Mouse (Mus musculus): Measurements from ENCODE around the gene Cisd3. TPM values are rescaled to one million over a fixed set of nuclear protein-coding genes. Genes with fewer than 3 reads are reported as not detected.
A peak's percentile ranks its signal among the peaks of the same experiment; 100 is the strongest.

Cisd3 gene
- polyA plus RNA-seq, 1 experiment from 2014 or later, result 53.1 TPM

- H3K27me3 ChIP-seq (ENCODE audit: insufficient read depth, low read length), result no peaks in the 10 kb centered on the region
- H3K9ac ChIP-seq (replicated peaks; ENCODE audit: low read length), result no peak overlapping the region
- peaks cover 49% of the 10 kb centered on the region for H3K36me3 ChIP-seq (ENCODE audit: insufficient read depth, low read length)
- H3K27ac ChIP-seq (ENCODE audit: low read length), result no peak overlapping the region
- WGBS, result 77% methylated on average over 6 of the region's 6 CpGs
- H3K4me2 ChIP-seq (replicated peaks; ENCODE audit: low read depth, low read length), result no peak overlapping the region
- ATAC-seq (ENCODE audit: low FRiP score, low TSS enrichment), result no peak
- no peaks in the 10 kb centered on the region for H3K9me3 ChIP-seq (ENCODE audit: low read length)
- peaks cover 38% of the 10 kb centered on the region for H3K4me1 ChIP-seq (ENCODE audit: insufficient read depth, low read length)
- H3K4me3 ChIP-seq (ENCODE audit: low read length), result no peak overlapping the region
Measured at GRCm38 (mm10) chr11:97682504-97683055, 3.0 kb upstream of the Cisd3 start.

GRCm38 (mm10) chr11:97684063-97684680 is 1.5 kb upstream of the Cisd3 start:
- Histone ChIP-seq H3K4me3 (ENCODE audit: low read length) (no peak overlapping the region), H3K27ac (ENCODE audit: low read length) (peak overlapping the region; percentile 65; the same call in 1 of the 2 replicates), H3K4me2 (replicated peaks; ENCODE audit: low read depth, low read length) (no peak overlapping the region), H3K27me3 (ENCODE audit: insufficient read depth, low read length) (no peaks in the 10 kb centered on the region), H3K9ac (replicated peaks; ENCODE audit: low read length) (peak overlapping the region; percentile 38), H3K4me1 (ENCODE audit: insufficient read depth, low read length) (peaks cover 39% of the 10 kb centered on the region), H3K9me3 (ENCODE audit: low read length) (no peaks in the 10 kb centered on the region), H3K36me3 (ENCODE audit: insufficient read depth, low read length) (peaks cover 39% of the 10 kb centered on the region)
- ATAC-seq (ENCODE audit: low FRiP score, low TSS enrichment), result no peak
- 71% methylated on average over 6 of the region's 6 CpGs for WGBS

GRCm38 (mm10) chr11:97684766-97685165 is 860 bp upstream of the Cisd3 start:
- peak overlapping the region; percentile 38 for H3K9ac ChIP-seq (replicated peaks; ENCODE audit: low read length)
- peaks cover 39% of the 10 kb centered on the region for H3K36me3 ChIP-seq (ENCODE audit: insufficient read depth, low read length)
- H3K27ac ChIP-seq (ENCODE audit: low read length), result peak overlapping the region; percentile 65
- H3K4me2 ChIP-seq (replicated peaks; ENCODE audit: low read depth, low read length), result peak overlapping the region; percentile 58
- H3K9me3 ChIP-seq (ENCODE audit: low read length), result no peaks in the 10 kb centered on the region
- no peak for ATAC-seq (ENCODE audit: low FRiP score, low TSS enrichment)
- peaks cover 39% of the 10 kb centered on the region for H3K4me1 ChIP-seq (ENCODE audit: insufficient read depth, low read length)
- H3K4me3 ChIP-seq (ENCODE audit: low read length), result no peak overlapping the region
- WGBS, result 23% methylated on average over 7 of the region's 7 CpGs
- no peaks in the 10 kb centered on the region for H3K27me3 ChIP-seq (ENCODE audit: insufficient read depth, low read length)

DNA sequence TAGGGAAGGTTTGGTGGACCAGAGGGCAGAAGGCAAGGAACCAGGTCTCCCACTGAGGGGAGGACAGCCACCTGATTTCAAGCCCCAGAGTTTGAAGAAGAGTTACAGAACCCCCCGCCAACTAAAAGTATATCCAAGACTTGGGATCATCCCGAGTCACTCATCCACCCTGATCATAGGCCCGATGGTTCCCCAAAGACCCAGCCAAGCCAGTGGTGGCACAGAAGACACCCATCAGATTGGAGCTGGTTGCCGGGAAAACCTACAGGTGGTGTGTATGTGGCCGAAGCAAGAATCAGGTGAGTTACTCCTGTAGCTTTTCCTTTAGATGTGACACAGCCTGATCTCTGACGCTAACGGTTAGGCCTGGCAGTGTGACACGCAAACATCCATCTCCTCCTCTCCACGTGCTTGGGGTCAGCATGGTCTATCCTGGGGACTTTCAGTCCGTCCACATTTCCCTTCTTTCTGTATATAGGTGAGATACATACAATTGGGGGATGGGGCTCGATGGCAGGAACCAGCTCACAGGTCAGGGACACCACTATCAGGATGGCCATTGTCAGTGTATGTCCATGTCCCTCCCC is 789 bp downstream of the Cisd3 start:
- no peaks in the 10 kb centered on the region for H3K27me3 ChIP-seq (ENCODE audit: insufficient read depth, low read length)
- H3K4me3 ChIP-seq (ENCODE audit: low read length), result peak overlapping the region; percentile 42
- ATAC-seq (ENCODE audit: low FRiP score, low TSS enrichment), result no peak
- no peaks in the 10 kb centered on the region for H3K9me3 ChIP-seq (ENCODE audit: low read length)
- H3K27ac ChIP-seq (ENCODE audit: low read length), result peak overlapping the region; percentile 54; the same call in 1 of the 2 replicates
- H3K36me3 ChIP-seq (ENCODE audit: insufficient read depth, low read length), result peaks cover 40% of the 10 kb centered on the region
- H3K4me1 ChIP-seq (ENCODE audit: insufficient read depth, low read length), result peaks cover 39% of the 10 kb centered on the region
- H3K9ac ChIP-seq (replicated peaks; ENCODE audit: low read length), result peak overlapping the region; percentile 38
- 67% methylated on average over 11 of the region's 11 CpGs for WGBS
- H3K4me2 ChIP-seq (replicated peaks; ENCODE audit: low read depth, low read length), result peak overlapping the region; percentile 58

DNA sequence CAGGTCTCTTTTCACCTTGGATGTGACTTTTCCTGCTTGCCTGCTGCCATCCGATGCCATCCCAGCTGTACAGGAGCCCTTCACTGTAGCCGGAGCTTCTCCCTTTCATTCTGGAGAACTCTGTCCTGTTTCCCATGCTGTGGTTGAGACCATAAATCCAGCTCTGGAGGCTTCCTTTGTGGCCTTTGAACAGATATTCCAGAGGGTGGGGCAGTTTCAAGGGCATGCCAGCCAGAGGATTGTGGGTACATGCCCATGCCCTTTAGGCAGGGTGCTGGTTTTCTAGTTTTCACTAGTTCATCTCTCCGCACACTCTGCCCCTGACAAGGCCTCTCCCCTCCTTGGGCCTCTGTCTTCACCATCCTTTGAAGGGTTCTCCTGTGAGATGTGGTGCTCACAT is 1.4 kb downstream of the Cisd3 start:
- H3K9me3 ChIP-seq (ENCODE audit: low read length), result no peaks in the 10 kb centered on the region
- peak overlapping the region; percentile 38; the same call in 1 of the 2 replicates for H3K9ac ChIP-seq (replicated peaks; ENCODE audit: low read length)
- ATAC-seq (ENCODE audit: low FRiP score, low TSS enrichment), result no peak
- WGBS, result 55% methylated on average over 3 of the region's 3 CpGs
- no peak overlapping the region for H3K4me3 ChIP-seq (ENCODE audit: low read length)
- no peak overlapping the region for H3K27ac ChIP-seq (ENCODE audit: low read length)
- 0 out of 2 replicates have a peak overlapping the region, but pooled peaks have one; percentile 58 for H3K4me2 ChIP-seq (replicated peaks; ENCODE audit: low read depth, low read length)
- H3K4me1 ChIP-seq (ENCODE audit: insufficient read depth, low read length), result peaks cover 38% of the 10 kb centered on the region
- H3K36me3 ChIP-seq (ENCODE audit: insufficient read depth, low read length), result peaks cover 40% of the 10 kb centered on the region
- H3K27me3 ChIP-seq (ENCODE audit: insufficient read depth, low read length), result no peaks in the 10 kb centered on the region

GRCm38 (mm10) chr11:97689861-97690260 is 4.2 kb downstream of the Cisd3 start:
- H3K9ac ChIP-seq (replicated peaks; ENCODE audit: low read length), result no peak overlapping the region
- H3K36me3 ChIP-seq (ENCODE audit: insufficient read depth, low read length), result peaks cover 41% of the 10 kb centered on the region
- peaks cover 39% of the 10 kb centered on the region for H3K4me1 ChIP-seq (ENCODE audit: insufficient read depth, low read length)
- ATAC-seq (ENCODE audit: low FRiP score, low TSS enrichment), result no peak
- no peaks in the 10 kb centered on the region for H3K9me3 ChIP-seq (ENCODE audit: low read length)
- H3K4me3 ChIP-seq (ENCODE audit: low read length), result no peak overlapping the region
- H3K27ac ChIP-seq (ENCODE audit: low read length), result no peak overlapping the region
- H3K27me3 ChIP-seq (ENCODE audit: insufficient read depth, low read length), result no peaks in the 10 kb centered on the region
- no peak overlapping the region for H3K4me2 ChIP-seq (replicated peaks; ENCODE audit: low read depth, low read length)
- 26% methylated on average over 10 of the region's 10 CpGs for WGBS

GRCm38 (mm10) chr11:97694435-97694834 is 8.8 kb downstream of the Cisd3 start:
- 81% methylated on average over 4 of the region's 4 CpGs for WGBS
- H3K36me3 ChIP-seq (ENCODE audit: insufficient read depth, low read length), result peaks cover 38% of the 10 kb centered on the region
- H3K4me2 ChIP-seq (replicated peaks; ENCODE audit: low read depth, low read length), result no peak overlapping the region
- H3K9ac ChIP-seq (replicated peaks; ENCODE audit: low read length), result no peak overlapping the region
- no peak overlapping the region; the same call in 1 of the 2 replicates for H3K27ac ChIP-seq (ENCODE audit: low read length)
- no peak for ATAC-seq (ENCODE audit: low FRiP score, low TSS enrichment)
- H3K4me3 ChIP-seq (ENCODE audit: low read length), result no peak overlapping the region
- H3K9me3 ChIP-seq (ENCODE audit: low read length), result no peaks in the 10 kb centered on the region
- peaks cover 49% of the 10 kb centered on the region for H3K4me1 ChIP-seq (ENCODE audit: insufficient read depth, low read length)
- no peaks in the 10 kb centered on the region for H3K27me3 ChIP-seq (ENCODE audit: insufficient read depth, low read length)

GRCm38 (mm10) chr11:97694921-97695711 is 9.5 kb downstream of the Cisd3 start:
- no peak overlapping the region for H3K9ac ChIP-seq (replicated peaks; ENCODE audit: low read length)

GRCm38 (mm10) chr11:97695712-97696401 is 10.2 kb downstream of the Cisd3 start:
- 0 out of 2 replicates have a peak overlapping the region, but pooled peaks have one; percentile 7 for H3K4me2 ChIP-seq (replicated peaks; ENCODE audit: low read depth, low read length)
- H3K4me1 ChIP-seq (ENCODE audit: insufficient read depth, low read length), result peaks cover 52% of the 10 kb centered on the region
- 41% methylated on average over 9 of the region's 9 CpGs for WGBS
- no peak for ATAC-seq (ENCODE audit: low FRiP score, low TSS enrichment)
- no peak overlapping the region for H3K4me3 ChIP-seq (ENCODE audit: low read length)
- no peak overlapping the region for H3K27ac ChIP-seq (ENCODE audit: low read length)
- H3K27me3 ChIP-seq (ENCODE audit: insufficient read depth, low read length), result no peaks in the 10 kb centered on the region
- peaks cover 28% of the 10 kb centered on the region for H3K36me3 ChIP-seq (ENCODE audit: insufficient read depth, low read length)
- H3K9me3 ChIP-seq (ENCODE audit: low read length), result no peaks in the 10 kb centered on the region
- no peak overlapping the region for H3K9ac ChIP-seq (replicated peaks; ENCODE audit: low read length)

More at GRCm38 (mm10) chr11:97694921-97695711, 9.5 kb downstream of the Cisd3 start:
- 61% methylated on average over 17 of the region's 17 CpGs for WGBS
- Histone ChIP-seq H3K27ac (ENCODE audit: low read length) (no peak overlapping the region; the same call in 1 of the 2 replicates), H3K36me3 (ENCODE audit: insufficient read depth, low read length) (peaks cover 33% of the 10 kb centered on the region), H3K4me2 (replicated peaks; ENCODE audit: low read depth, low read length) (no peak overlapping the region), H3K4me3 (ENCODE audit: low read length) (no peak overlapping the region), H3K9me3 (ENCODE audit: low read length) (no peaks in the 10 kb centered on the region), H3K27me3 (ENCODE audit: insufficient read depth, low read length) (no peaks in the 10 kb centered on the region), H3K4me1 (ENCODE audit: insufficient read depth, low read length) (peaks cover 49% of the 10 kb centered on the region)
- no peak for ATAC-seq (ENCODE audit: low FRiP score, low TSS enrichment)
